Mouse (Mus musculus): ENCODE results near the gene Phf24. TPM values are rescaled to one million over a fixed set of nuclear protein-coding genes. Genes with fewer than 3 reads are reported as not detected.
A peak's percentile ranks its signal among the peaks of the same experiment; 100 is the strongest.

The Phf24 gene
- 33.2 and 33.9 TPM in 2 replicates for polyA plus RNA-seq (2014; fragmentation: Nextera tagmentation; extraction: Ambion mirVana)

DNA sequence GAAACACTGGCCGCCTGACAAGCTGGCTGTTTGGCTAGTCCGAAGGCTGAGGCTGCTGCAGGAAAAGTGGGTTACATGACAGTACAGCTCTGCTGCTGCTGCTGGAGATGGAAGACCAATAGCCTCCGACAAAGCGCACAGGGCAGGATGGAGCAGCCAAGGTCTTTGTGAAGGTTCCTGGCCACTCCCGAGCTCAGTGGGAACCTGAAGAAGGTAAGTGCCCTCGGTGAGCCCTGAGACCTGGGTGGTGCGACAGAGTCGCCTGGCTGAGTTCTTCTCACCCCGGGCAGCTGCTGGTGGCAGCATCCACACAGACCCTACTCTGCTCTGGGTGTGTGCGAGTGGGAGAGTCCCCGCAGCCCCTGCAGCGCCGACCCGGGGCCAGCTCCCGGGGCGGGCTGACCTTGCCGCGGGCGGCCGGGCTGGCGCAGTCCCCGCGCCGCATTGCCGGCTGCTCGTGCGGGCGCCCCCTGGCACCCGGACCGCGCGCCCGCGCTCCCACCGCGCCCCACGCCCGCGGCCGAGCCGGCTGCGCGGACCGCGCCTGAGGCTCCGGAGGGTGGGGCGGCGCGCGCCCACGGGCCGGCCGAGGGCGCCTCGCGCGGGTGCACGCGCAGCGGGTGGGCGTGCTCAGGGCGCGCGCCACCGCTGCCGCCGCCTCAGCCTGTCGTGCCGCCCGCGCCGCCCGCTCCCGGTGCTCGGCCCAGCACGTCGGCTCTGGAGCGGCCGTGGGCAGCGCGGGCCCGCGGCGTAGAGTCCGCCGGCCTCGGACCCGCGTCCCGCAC lies at the start of gene Phf24:
TSS of gene Phf24 (plus strand) at position 44 of the 785 bp plus-strand sequence.
- Histone ChIP-seq H3K4me1 (ENCODE audit: control insufficient read depth, insufficient read depth, low read length) (no peaks in the 10 kb centered on the region; the same call in 1 of the 2 replicates), H3K4me2 (ENCODE audit: low read length) (peak within 1 kb of the TSS; percentile 78), H3K36me3 (ENCODE audit: control insufficient read depth, insufficient read depth, low read length) (no peaks in the 10 kb centered on the region), H3K9me3 (ENCODE audit: control insufficient read depth, low read length) (no peaks in the 10 kb centered on the region), H3K9ac (replicated peaks; ENCODE audit: low read length) (peak within 1 kb of the TSS; percentile 89), H3K27ac (replicated peaks; ENCODE audit: low read depth, low read length) (peak within 1 kb of the TSS; percentile 76), H3K4me3 (replicated peaks; ENCODE audit: low read depth, low read length) (peak within 1 kb of the TSS; percentile 66), H3K27me3 (ENCODE audit: control insufficient read depth, insufficient read depth, low read length) (no peaks in the 10 kb centered on the region)
- peak; percentile 84 for ATAC-seq (ENCODE audit: low FRiP score, low TSS enrichment)
- DNase-seq, result peak; percentile 91
- WGBS, result 1% methylated on average over 66 of the region's 90 CpGs

DNA sequence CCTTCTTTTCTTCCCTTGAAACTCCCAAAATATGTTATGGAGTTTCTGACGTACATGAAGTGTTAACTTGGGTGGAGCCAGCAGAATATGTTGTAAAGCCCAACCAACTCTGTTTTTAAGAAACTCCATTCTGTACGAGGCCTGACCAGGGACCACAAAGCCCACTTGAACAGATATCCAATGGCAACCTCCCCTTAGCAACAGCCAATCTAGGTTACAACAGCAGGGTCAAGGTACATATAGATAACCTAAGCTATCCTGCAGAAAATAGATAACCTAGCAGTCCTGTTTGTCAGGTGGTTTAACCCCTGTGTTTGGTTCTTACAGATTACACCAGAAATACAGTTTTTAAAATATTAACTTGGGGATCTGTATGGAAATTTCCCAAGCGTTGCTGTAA lies 49.1 kb upstream of the Phf24 start:
- Histone ChIP-seq H3K27ac (replicated peaks; ENCODE audit: low read depth, low read length) (no peak overlapping the region), H3K4me2 (ENCODE audit: low read length) (no peak overlapping the region), H3K27me3 (ENCODE audit: control insufficient read depth, insufficient read depth, low read length) (no peaks in the 10 kb centered on the region), H3K36me3 (ENCODE audit: control insufficient read depth, insufficient read depth, low read length) (no peaks in the 10 kb centered on the region), H3K4me1 (ENCODE audit: control insufficient read depth, insufficient read depth, low read length) (no peaks in the 10 kb centered on the region), H3K9ac (replicated peaks; ENCODE audit: low read length) (no peak overlapping the region), H3K9me3 (ENCODE audit: control insufficient read depth, low read length) (no peaks in the 10 kb centered on the region), H3K4me3 (replicated peaks; ENCODE audit: low read depth, low read length) (no peak overlapping the region)
- ATAC-seq (ENCODE audit: low FRiP score, low TSS enrichment) (no peak), DNase-seq (no peak)
- WGBS, result 85% methylated on average over 3 of the region's 3 CpGs

DNA sequence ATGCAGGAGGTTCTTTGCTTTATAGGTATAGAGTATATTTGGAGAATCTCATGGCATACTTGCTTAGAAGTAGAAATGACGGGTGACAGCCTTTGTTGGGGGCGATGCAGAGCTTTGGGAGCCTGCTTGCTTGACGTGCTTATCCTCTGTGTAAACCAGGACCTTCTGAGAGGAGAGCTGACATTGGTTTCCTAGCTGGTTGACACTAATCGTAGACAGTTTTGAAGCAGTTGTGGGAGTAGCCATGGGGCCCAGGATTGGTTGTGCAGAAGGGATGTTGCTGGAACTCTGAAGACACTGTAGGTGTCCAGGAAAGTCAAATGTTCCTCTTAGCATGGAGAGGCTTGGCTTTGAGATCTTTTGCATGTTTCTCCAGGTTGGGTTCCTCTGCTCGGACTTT lies 48.3 kb upstream of the Phf24 start:
- no peak for DNase-seq

DNA sequence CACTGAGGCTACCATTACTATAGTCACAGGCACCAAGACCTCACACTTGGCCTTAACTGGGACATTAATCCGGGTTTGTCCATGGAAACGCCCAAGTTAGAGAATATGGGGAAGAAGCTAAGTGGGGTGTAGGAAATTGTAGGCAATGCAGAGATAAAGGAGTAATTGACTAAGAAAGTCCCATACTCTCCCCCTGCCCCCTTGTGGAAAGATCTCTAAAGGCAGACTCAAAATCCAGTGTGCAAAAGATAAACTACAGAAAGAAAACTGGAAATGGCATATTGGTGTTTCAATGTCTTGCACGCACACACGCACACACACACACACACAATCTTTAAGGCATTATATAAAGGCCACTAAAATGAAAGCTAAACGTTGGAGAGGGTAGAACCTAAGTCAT lies 45.7 kb upstream of the Phf24 start:
- ATAC-seq (ENCODE audit: low FRiP score, low TSS enrichment) (no peak), DNase-seq (no peak)
- no peaks in the 10 kb centered on the region for H3K4me1 ChIP-seq (ENCODE audit: control insufficient read depth, insufficient read depth, low read length)
- no peaks in the 10 kb centered on the region for H3K36me3 ChIP-seq (ENCODE audit: control insufficient read depth, insufficient read depth, low read length)
- no peaks in the 10 kb centered on the region for H3K27me3 ChIP-seq (ENCODE audit: control insufficient read depth, insufficient read depth, low read length)
- no peaks in the 10 kb centered on the region for H3K9me3 ChIP-seq (ENCODE audit: control insufficient read depth, low read length)
- no peak overlapping the region for H3K4me2 ChIP-seq (ENCODE audit: low read length)
- no peak overlapping the region for H3K27ac ChIP-seq (replicated peaks; ENCODE audit: low read depth, low read length)
- WGBS, result 87% methylated on average over 5 of the region's 5 CpGs
- no peak overlapping the region for H3K9ac ChIP-seq (replicated peaks; ENCODE audit: low read length)
- no peak overlapping the region for H3K4me3 ChIP-seq (replicated peaks; ENCODE audit: low read depth, low read length)

More for the DNA sequence above, 48.3 kb upstream of the Phf24 start:
- Histone ChIP-seq H3K4me3 (replicated peaks; ENCODE audit: low read depth, low read length) (no peak overlapping the region), H3K27me3 (ENCODE audit: control insufficient read depth, insufficient read depth, low read length) (no peaks in the 10 kb centered on the region), H3K4me1 (ENCODE audit: control insufficient read depth, insufficient read depth, low read length) (no peaks in the 10 kb centered on the region), H3K9me3 (ENCODE audit: control insufficient read depth, low read length) (no peaks in the 10 kb centered on the region), H3K4me2 (ENCODE audit: low read length) (no peak overlapping the region), H3K9ac (replicated peaks; ENCODE audit: low read length) (no peak overlapping the region), H3K36me3 (ENCODE audit: control insufficient read depth, insufficient read depth, low read length) (no peaks in the 10 kb centered on the region), H3K27ac (replicated peaks; ENCODE audit: low read depth, low read length) (no peak overlapping the region)
- WGBS, result 87% methylated on average over 5 of the region's 5 CpGs
- ATAC-seq (ENCODE audit: low FRiP score, low TSS enrichment), result no peak

DNA sequence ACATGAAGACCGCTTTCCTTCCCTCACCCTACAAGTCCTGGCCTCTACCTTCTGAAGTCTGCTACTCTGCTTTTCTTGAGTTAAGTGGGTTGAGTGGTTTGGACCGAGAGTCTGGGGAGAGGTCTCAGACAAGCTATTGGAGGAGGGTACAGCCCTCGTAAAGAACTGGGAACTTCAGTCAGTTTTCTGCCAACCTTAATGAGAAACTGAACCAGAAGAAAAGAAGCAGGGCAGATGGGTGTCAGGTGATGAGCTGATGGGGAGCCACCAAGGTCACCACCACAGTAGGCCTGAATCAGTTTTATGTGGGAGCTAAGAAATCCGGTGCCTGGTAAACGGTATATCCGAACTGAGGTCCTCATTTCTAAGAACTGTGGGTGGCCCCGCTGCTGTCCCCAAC lies 44.3 kb upstream of the Phf24 start:
- H3K27me3 ChIP-seq (ENCODE audit: control insufficient read depth, insufficient read depth, low read length), result no peaks in the 10 kb centered on the region
- ATAC-seq (ENCODE audit: low FRiP score, low TSS enrichment), result no peak
- no peak overlapping the region for H3K9ac ChIP-seq (replicated peaks; ENCODE audit: low read length)
- H3K36me3 ChIP-seq (ENCODE audit: control insufficient read depth, insufficient read depth, low read length), result no peaks in the 10 kb centered on the region
- H3K4me1 ChIP-seq (ENCODE audit: control insufficient read depth, insufficient read depth, low read length), result no peaks in the 10 kb centered on the region
- 98% methylated on average over 7 of the region's 7 CpGs for WGBS
- no peak overlapping the region for H3K4me3 ChIP-seq (replicated peaks; ENCODE audit: low read depth, low read length)
- no peak for DNase-seq
- no peak overlapping the region for H3K4me2 ChIP-seq (ENCODE audit: low read length)
- H3K9me3 ChIP-seq (ENCODE audit: control insufficient read depth, low read length), result no peaks in the 10 kb centered on the region
- H3K27ac ChIP-seq (replicated peaks; ENCODE audit: low read depth, low read length), result no peak overlapping the region

DNA sequence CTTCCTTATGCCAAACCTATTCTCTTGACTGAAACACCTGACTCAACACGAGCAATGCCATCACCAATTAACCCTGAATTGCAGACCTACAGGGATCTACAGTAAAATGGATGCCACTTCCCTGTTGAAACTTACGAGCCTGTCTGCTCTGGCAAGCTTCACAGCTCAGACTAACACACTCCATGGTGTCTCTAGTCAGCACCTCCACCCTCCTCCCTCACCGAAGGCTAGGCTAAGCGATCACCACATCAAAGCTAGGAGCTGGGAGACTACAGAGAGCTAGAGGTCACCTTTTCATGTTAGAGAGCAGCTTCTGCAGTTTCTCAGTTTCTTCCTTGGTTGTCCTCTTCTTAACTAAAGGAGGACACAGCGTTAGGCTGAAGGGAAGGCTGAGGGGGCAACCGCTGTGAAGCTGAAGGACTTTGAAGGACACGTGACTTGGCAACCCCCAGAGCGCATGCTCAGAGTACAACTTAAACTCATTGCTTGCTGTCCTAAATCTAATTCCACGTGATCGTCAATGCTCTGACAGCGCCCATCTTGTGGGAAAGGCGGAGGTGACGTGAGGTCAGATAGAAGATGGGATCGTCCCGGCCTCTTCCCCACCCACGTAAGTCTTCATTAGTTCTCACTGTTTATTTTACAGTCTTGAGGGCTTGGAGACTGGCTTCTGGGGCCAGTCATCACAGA lies 43.6 kb upstream of the Phf24 start:
- Histone ChIP-seq H3K27me3 (ENCODE audit: control insufficient read depth, insufficient read depth, low read length) (no peaks in the 10 kb centered on the region), H3K27ac (replicated peaks; ENCODE audit: low read depth, low read length) (no peak overlapping the region), H3K4me3 (replicated peaks; ENCODE audit: low read depth, low read length) (no peak overlapping the region), H3K4me2 (ENCODE audit: low read length) (no peak overlapping the region), H3K4me1 (ENCODE audit: control insufficient read depth, insufficient read depth, low read length) (no peaks in the 10 kb centered on the region), H3K36me3 (ENCODE audit: control insufficient read depth, insufficient read depth, low read length) (no peaks in the 10 kb centered on the region), H3K9ac (replicated peaks; ENCODE audit: low read length) (no peak overlapping the region), H3K9me3 (ENCODE audit: control insufficient read depth, low read length) (no peaks in the 10 kb centered on the region)
- DNase-seq (no peak), ATAC-seq (ENCODE audit: low FRiP score, low TSS enrichment) (no peak)
- 87% methylated on average over 16 of the region's 16 CpGs for WGBS

DNA sequence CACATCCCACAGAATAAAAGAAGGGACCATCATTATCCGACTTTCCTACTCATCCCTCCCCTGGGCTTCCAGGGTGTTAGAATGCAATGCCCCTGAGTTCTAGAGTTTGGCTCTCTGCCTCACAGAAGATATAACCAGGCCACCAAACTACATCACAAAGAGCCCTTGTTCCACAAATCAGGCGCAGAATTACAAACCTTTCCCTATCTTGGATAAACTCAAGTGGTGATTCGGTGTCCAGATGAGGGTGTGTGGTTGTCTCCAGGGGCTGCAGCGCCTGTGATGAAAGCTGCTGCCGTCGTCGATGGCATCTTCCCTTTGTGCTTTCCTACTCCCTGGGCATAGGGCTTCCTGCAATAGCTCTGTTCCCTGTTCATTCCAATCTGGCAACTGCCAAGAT lies 42.3 kb upstream of the Phf24 start, which contains the start of gene Fam205c:
TSS of gene Fam205c (minus strand) at position 101 of the 400 bp plus-strand sequence.
- Histone ChIP-seq H3K4me2 (ENCODE audit: low read length) (no peak within 1 kb of the TSS), H3K27ac (replicated peaks; ENCODE audit: low read depth, low read length) (no peak within 1 kb of the TSS), H3K9ac (replicated peaks; ENCODE audit: low read length) (no peak within 1 kb of the TSS), H3K4me3 (replicated peaks; ENCODE audit: low read depth, low read length) (no peak within 1 kb of the TSS), H3K27me3 (ENCODE audit: control insufficient read depth, insufficient read depth, low read length) (no peaks in the 10 kb centered on the region), H3K36me3 (ENCODE audit: control insufficient read depth, insufficient read depth, low read length) (no peaks in the 10 kb centered on the region), H3K4me1 (ENCODE audit: control insufficient read depth, insufficient read depth, low read length) (no peaks in the 10 kb centered on the region), H3K9me3 (ENCODE audit: control insufficient read depth, low read length) (no peaks in the 10 kb centered on the region)
- no peak for DNase-seq
- 86% methylated on average over 7 of the region's 7 CpGs for WGBS
- ATAC-seq (ENCODE audit: low FRiP score, low TSS enrichment), result no peak

DNA sequence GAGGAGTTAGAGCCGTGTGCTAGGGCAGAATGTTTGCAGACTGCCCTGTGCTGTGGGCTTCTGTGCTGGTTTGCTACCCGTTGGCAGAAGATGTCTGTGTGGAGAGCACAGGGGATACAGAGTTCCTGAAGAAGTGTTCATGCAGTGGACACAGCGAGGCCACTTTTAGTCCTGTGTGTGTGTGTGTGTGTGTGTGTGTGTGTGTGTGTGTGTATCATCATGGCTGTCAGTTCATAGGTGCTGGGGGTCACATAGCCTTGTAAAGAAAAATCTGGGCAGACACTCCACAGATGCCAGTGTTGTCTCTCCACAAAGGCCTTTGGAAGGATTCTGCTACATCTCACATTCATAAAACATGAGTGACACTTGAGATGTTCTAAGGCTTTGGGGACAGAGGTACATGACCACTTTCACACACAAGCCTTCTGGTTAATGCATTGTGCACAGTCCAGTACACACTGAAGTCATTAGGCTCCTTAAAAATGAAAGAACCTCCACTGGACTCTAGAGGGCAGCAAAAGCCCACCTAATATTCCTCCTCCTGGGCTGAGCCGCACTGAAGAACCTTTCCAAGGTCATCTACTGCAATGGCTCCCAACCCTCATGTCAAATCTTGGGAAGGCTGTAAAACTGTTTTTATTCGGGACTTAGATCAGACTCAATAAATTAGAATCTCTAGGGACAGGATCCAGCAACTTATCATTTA lies 39.7 kb upstream of the Phf24 start:
- H3K27ac ChIP-seq (replicated peaks; ENCODE audit: low read depth, low read length), result no peak overlapping the region
- DNase-seq, result peak; percentile 90
- ATAC-seq (ENCODE audit: low FRiP score, low TSS enrichment), result peak; percentile 79
- no peak overlapping the region for H3K4me3 ChIP-seq (replicated peaks; ENCODE audit: low read depth, low read length)
- H3K27me3 ChIP-seq (ENCODE audit: control insufficient read depth, insufficient read depth, low read length), result no peaks in the 10 kb centered on the region
- no peak overlapping the region for H3K9ac ChIP-seq (replicated peaks; ENCODE audit: low read length)
- H3K4me1 ChIP-seq (ENCODE audit: control insufficient read depth, insufficient read depth, low read length), result no peaks in the 10 kb centered on the region
- H3K9me3 ChIP-seq (ENCODE audit: control insufficient read depth, low read length), result no peaks in the 10 kb centered on the region
- H3K4me2 ChIP-seq (ENCODE audit: low read length), result no peak overlapping the region
- 36% methylated on average over 5 of the region's 5 CpGs for WGBS
- no peaks in the 10 kb centered on the region for H3K36me3 ChIP-seq (ENCODE audit: control insufficient read depth, insufficient read depth, low read length)
